Mouse (Mus musculus): Measurements from ENCODE around the gene Plvap. TPM values are rescaled to one million over a fixed set of nuclear protein-coding genes. Genes with fewer than 3 reads are reported as not detected.

Gene Plvap
- polyA plus RNA-seq, 1 experiment from 2014 or later: 48.7 TPM

DNA sequence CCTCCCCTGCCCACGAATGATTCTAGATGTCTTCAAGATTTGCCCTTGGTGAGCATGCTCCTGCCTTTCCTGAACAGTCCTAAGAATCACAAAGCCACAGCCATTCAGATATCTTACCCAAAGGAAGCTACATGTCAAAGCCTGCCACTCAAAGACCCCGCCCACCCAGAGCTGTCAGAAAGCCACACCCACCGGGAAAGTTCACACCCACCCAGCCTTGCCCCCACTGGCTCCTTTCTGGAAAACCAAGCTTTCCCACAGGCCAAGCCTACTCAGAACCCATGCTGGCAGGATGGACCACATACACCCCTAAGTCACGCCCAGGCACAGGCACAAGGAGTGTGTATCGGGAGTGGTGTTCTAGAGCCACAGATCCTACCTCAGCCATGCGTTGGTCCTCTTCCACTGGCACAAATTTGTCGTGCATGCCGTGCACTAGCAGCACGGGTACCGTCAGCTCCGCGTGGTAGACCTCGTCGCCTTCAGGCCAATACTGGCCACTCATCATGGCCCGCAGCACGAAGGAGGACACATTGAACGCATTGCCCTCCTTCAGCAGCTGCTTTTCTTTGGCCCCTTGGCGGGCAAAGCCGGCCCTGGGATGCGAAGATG is 53.8 kb downstream of the Plvap start:
- Histone ChIP-seq H3K27ac (no peak overlapping the region), H3K9me3 (no peaks in the 10 kb centered on the region), H3K27me3 (replicated peaks) (no peaks in the 10 kb centered on the region), H3K4me1 (peaks cover 17% of the 10 kb centered on the region), H3K4me3 (no peak overlapping the region), H3K9ac (no peak overlapping the region), H3K4me2 (replicated peaks) (no peak overlapping the region), H3K36me3 (peaks cover 46% of the 10 kb centered on the region)
- no peak for ATAC-seq (ENCODE audit: low FRiP score, low read depth)
- WGBS: 83% methylated on average over 20 of the region's 20 CpGs

GRCm38 (mm10) chr8:71456906-71457305 is 54.6 kb downstream of the Plvap start:
- Histone ChIP-seq H3K9ac (no peak overlapping the region), H3K4me1 (peaks cover 9% of the 10 kb centered on the region), H3K36me3 (peaks cover 46% of the 10 kb centered on the region), H3K4me2 (replicated peaks) (no peak overlapping the region), H3K4me3 (no peak overlapping the region), H3K27me3 (replicated peaks) (no peaks in the 10 kb centered on the region), H3K9me3 (no peaks in the 10 kb centered on the region), H3K27ac (no peak overlapping the region)
- WGBS: 40% methylated on average over 22 of the region's 22 CpGs
- no peak for ATAC-seq (ENCODE audit: low FRiP score, low read depth)

DNA sequence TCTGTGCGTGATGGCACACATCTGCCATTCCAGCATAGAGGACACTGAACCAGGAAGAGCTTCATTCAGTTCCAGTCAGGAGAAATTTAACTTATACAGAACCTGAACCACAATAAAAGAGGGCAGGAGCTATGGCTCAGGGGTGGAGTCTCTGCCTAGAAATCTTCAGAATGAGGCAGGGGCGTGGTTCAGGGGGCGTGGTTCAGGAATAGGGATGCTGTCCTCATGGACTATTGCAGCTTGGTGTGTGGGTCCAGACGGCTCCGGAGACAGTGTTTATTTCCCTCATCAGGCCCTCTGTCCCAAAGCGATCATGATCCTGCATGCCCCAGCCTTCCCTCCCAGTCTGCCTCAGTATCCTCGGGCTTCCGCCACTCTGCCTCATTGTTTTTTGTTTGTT is 56.9 kb downstream of the Plvap start:
- Histone ChIP-seq H3K27me3 (replicated peaks) (no peaks in the 10 kb centered on the region), H3K36me3 (peaks cover 31% of the 10 kb centered on the region), H3K27ac (no peak overlapping the region), H3K4me3 (no peak overlapping the region), H3K4me1 (no peaks in the 10 kb centered on the region; the same call in 1 of the 2 replicates), H3K9me3 (no peaks in the 10 kb centered on the region), H3K4me2 (replicated peaks) (no peak overlapping the region), H3K9ac (no peak overlapping the region)
- ATAC-seq (ENCODE audit: low FRiP score, low read depth): no peak
- 77% methylated on average over 8 of the region's 8 CpGs for WGBS

- Histone ChIP-seq H3K4me3 (no peak overlapping the region), H3K9ac (no peak overlapping the region), H3K4me2 (replicated peaks) (no peak overlapping the region), H3K9me3 (no peaks in the 10 kb centered on the region), H3K27me3 (replicated peaks) (no peaks in the 10 kb centered on the region), H3K27ac (no peak overlapping the region), H3K4me1 (no peaks in the 10 kb centered on the region), H3K36me3 (peaks cover 12% of the 10 kb centered on the region)
- no peak for ATAC-seq (ENCODE audit: low FRiP score, low read depth)
- WGBS: 77% methylated on average over 2 of the region's 2 CpGs
These were observed 58.9 kb downstream of the Plvap start for GRCm38 (mm10) chr8:71452669-71453068.

DNA sequence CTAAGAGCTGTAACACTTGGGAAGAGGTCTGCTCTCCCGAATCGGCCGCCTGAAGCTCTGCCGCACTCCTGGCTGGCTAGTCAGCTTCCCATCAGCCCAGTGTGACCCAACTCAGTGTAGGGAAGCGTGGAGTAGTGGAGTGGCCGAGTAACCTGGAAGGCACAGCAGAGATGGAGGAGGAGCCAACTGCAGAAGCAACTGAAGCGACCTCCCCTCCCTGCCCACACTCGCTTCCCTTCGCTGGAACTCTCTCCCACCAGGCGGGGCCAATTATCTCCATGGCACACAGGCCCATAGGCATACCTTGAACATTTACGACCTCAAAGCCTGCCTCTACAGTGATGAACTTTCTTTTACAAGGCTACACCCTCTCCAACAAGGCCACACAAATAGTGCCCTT is 59.8 kb downstream of the Plvap start:
- no peaks in the 10 kb centered on the region for H3K9me3 ChIP-seq
- H3K27ac ChIP-seq: no peak overlapping the region

DNA sequence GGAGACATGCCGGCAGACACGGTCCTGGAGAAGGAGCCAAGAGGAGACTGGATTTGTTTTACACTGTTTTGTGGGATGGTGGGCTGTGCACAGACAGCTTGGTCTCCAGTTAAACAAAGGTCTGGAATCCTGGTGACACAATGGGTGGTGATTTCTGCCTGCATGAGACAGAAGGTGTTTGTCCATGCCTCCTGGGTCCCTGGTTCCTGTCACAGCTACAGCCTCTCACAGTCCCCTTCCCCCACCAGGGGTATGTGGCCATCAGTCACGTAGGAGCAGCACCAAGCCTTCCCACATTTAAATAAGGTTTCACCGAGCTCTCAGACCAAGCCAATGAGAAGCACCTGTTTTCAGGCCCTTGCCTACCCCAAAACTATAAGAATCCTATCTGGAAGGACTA is 60.2 kb downstream of the Plvap start:
- Histone ChIP-seq H3K9ac (no peak overlapping the region), H3K27me3 (replicated peaks) (no peaks in the 10 kb centered on the region), H3K36me3 (no peaks in the 10 kb centered on the region; the same call in 1 of the 2 replicates), H3K4me3 (no peak overlapping the region), H3K4me1 (no peaks in the 10 kb centered on the region), H3K27ac (no peak overlapping the region), H3K9me3 (no peaks in the 10 kb centered on the region), H3K4me2 (replicated peaks) (no peak overlapping the region)
- no peak for ATAC-seq (ENCODE audit: low FRiP score, low read depth)
- 65% methylated on average over 4 of the region's 4 CpGs for WGBS

More for the DNA sequence above, 59.8 kb downstream of the Plvap start:
- Histone ChIP-seq H3K4me1 (no peaks in the 10 kb centered on the region), H3K9ac (no peak overlapping the region), H3K4me3 (no peak overlapping the region), H3K27me3 (replicated peaks) (no peaks in the 10 kb centered on the region), H3K4me2 (replicated peaks) (no peak overlapping the region), H3K36me3 (peaks cover 3% of the 10 kb centered on the region)
- 44% methylated on average over 11 of the region's 11 CpGs for WGBS
- no peak for ATAC-seq (ENCODE audit: low FRiP score, low read depth)

Other genes with a start within 250 kb of the Plvap start
- gene Myo9b, start 239.0 kb downstream of the Plvap start, polyA plus RNA-seq (2016; fragmentation: Nextera tagmentation; extraction: Ambion mirVana): 18.9 and 22.5 TPM in 2 replicates
- 51.5 and 52.3 TPM in 2 replicates for gene Haus8, start 238.8 kb downstream of the Plvap start, polyA plus RNA-seq (2016; fragmentation: Nextera tagmentation; extraction: Ambion mirVana)
- gene Use1, start 144.9 kb downstream of the Plvap start, polyA plus RNA-seq (2016; fragmentation: Nextera tagmentation; extraction: Ambion mirVana): 82.8 and 91.6 TPM in 2 replicates
- gene Ocel1, start 140.5 kb downstream of the Plvap start, polyA plus RNA-seq (2016; fragmentation: Nextera tagmentation; extraction: Ambion mirVana): 5.3 and 5.7 TPM in 2 replicates
- gene Nr2f6, start 129.8 kb downstream of the Plvap start, polyA plus RNA-seq (2016; fragmentation: Nextera tagmentation; extraction: Ambion mirVana): 61.5 and 67.0 TPM in 2 replicates
- gene Ushbp1, start 116.0 kb downstream of the Plvap start, polyA plus RNA-seq (2016; fragmentation: Nextera tagmentation; extraction: Ambion mirVana): 6.0 and 6.8 TPM in 2 replicates
- 95.6 and 100 TPM in 2 replicates for gene Babam1, start 114.9 kb downstream of the Plvap start, polyA plus RNA-seq (2016; fragmentation: Nextera tagmentation; extraction: Ambion mirVana)
- gene Ankle1, start 105.7 kb downstream of the Plvap start, polyA plus RNA-seq (2016; fragmentation: Nextera tagmentation; extraction: Ambion mirVana): 24.0 and 26.6 TPM in 2 replicates
- 121 and 128 TPM in 2 replicates for gene Abhd8, start 48.1 kb downstream of the Plvap start, polyA plus RNA-seq (2016; fragmentation: Nextera tagmentation; extraction: Ambion mirVana)
- gene Mrpl34, start 46.8 kb downstream of the Plvap start, polyA plus RNA-seq (2016; fragmentation: Nextera tagmentation; extraction: Ambion mirVana): 234 and 246 TPM in 2 replicates
- gene Dda1, start 42.6 kb downstream of the Plvap start, polyA plus RNA-seq (2016; fragmentation: Nextera tagmentation; extraction: Ambion mirVana): 189 and 194 TPM in 2 replicates
- gene Ano8, start 25.8 kb downstream of the Plvap start, polyA plus RNA-seq (2016; fragmentation: Nextera tagmentation; extraction: Ambion mirVana): 19.7 and 23.7 TPM in 2 replicates
- 13.6 and 16.3 TPM in 2 replicates for gene Gtpbp3, start 23.6 kb downstream of the Plvap start, polyA plus RNA-seq (2016; fragmentation: Nextera tagmentation; extraction: Ambion mirVana)
- 0.10 and 0.24 TPM in 2 replicates for gene Ccdc194, start 14.0 kb upstream of the Plvap start, polyA plus RNA-seq (2016; fragmentation: Nextera tagmentation; extraction: Ambion mirVana)
- 13.8 and 16.4 TPM in 2 replicates for gene Bst2, start 25.7 kb upstream of the Plvap start, polyA plus RNA-seq (2016; fragmentation: Nextera tagmentation; extraction: Ambion mirVana)
- gene Mvb12a, start 31.2 kb upstream of the Plvap start, polyA plus RNA-seq (2016; fragmentation: Nextera tagmentation; extraction: Ambion mirVana): 62.6 and 65.8 TPM in 2 replicates
- 0.11 and 0.13 TPM in 2 replicates for gene Tmem221, start 47.1 kb upstream of the Plvap start, polyA plus RNA-seq (2016; fragmentation: Nextera tagmentation; extraction: Ambion mirVana)
- not detected in 2 replicates for gene Nxnl1, start 54.8 kb upstream of the Plvap start, polyA plus RNA-seq (2016; fragmentation: Nextera tagmentation; extraction: Ambion mirVana)
- gene Slc27a1, start 57.1 kb upstream of the Plvap start, polyA plus RNA-seq (2016; fragmentation: Nextera tagmentation; extraction: Ambion mirVana): 46.1 and 46.5 TPM in 2 replicates
- 198 and 217 TPM in 2 replicates for gene Pgls, start 80.4 kb upstream of the Plvap start, polyA plus RNA-seq (2016; fragmentation: Nextera tagmentation; extraction: Ambion mirVana)
- 4.9 and 6.1 TPM in 2 replicates for gene Fam129c, start 85.9 kb upstream of the Plvap start, polyA plus RNA-seq (2016; fragmentation: Nextera tagmentation; extraction: Ambion mirVana)
- gene Colgalt1, start 99.2 kb upstream of the Plvap start, polyA plus RNA-seq (2016; fragmentation: Nextera tagmentation; extraction: Ambion mirVana): 60.9 and 67.2 TPM in 2 replicates
- gene Unc13a, start 160.0 kb upstream of the Plvap start, polyA plus RNA-seq (2016; fragmentation: Nextera tagmentation; extraction: Ambion mirVana): 16.3 and 16.7 TPM in 2 replicates
- gene Jak3, start 164.5 kb upstream of the Plvap start, polyA plus RNA-seq (2016; fragmentation: Nextera tagmentation; extraction: Ambion mirVana): 3.8 and 4.2 TPM in 2 replicates
- 1.2 TPM in 1 of 2 replicates, not detected in the other for gene Insl3, start 177.5 kb upstream of the Plvap start, polyA plus RNA-seq (2016; fragmentation: Nextera tagmentation; extraction: Ambion mirVana)
- gene B3gnt3, start 190.0 kb upstream of the Plvap start, polyA plus RNA-seq (2016; fragmentation: Nextera tagmentation; extraction: Ambion mirVana): 0.54 and 0.67 TPM in 2 replicates
- gene Fcho1, start 214.0 kb upstream of the Plvap start, polyA plus RNA-seq (2016; fragmentation: Nextera tagmentation; extraction: Ambion mirVana): 34.4 and 38.4 TPM in 2 replicates